Mouse (Mus musculus) right cerebral cortex, postnatal 14 days (tissue): ENCODE measurements around the gene Emd.
"Not testable (repeated sequence)": the region's sequence is repeated elsewhere in the genome, so short reads cannot be mapped to it uniquely, and the experiment has no call there.

Experiments used
- DNase-seq: peaks from one replicate; pipeline ENCODE4 v3.0.0; 2022

Emd gene

DNA sequence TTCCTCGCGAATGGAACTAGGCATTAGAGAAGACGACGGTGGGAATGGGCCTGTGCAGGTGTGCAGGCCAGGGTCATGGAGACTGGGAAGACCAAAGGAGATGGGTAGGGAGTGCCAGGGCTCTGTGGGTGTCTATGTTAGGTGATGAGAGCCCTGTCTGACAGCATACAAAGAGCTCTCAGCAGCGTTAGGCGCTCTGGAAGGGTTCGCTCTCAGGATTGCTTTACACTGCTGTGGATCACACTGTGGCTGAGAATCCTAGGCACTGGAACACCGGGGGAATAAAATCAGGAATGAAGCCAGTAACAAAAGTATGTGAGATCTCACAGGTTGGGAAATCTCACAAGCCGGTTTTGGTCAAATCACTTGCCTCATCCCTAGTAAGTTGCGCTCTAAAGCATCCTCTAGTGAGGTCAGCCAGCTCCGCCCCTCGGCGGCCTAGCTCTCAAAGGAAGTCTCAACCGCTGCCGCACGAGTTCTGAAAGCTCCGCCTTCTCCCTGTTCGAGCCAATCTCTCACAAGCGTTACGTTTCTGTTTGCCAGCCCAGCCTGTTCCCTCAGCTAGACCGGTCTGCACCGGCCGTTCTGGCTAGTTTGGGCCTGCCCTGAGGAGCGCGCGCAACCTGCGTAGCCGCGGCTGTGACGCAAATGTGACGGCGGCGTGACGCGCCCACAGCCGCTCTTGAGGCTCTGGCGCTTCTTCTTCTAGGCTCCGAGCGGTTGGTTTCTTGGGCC lies at the start of gene Emd:
Gene Emd (plus strand): TSS at position 535 of the 735 bp plus-strand sequence.
- DNase-seq: peak; percentile 77

DNA sequence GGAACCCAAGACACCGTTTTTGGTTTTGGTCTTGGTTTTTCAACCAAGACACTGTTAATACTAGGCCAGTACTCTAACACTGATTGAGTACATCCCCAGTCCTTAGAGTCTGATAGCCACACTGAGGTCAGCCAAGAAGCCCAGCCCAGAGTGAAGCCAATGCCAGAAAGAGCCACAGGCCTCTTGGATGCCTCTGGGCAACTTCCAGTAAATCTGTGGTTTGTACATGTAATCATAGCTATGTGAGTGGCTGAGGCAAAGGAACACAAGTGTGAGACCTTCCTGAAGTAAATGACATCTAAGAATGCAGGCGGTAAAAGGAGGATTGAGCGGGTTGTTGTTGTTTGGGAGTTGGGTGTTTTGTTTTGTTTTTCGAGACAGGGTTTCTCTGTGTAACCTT lies 36.0 kb upstream of the Emd start:
- DNase-seq: no peak

DNA sequence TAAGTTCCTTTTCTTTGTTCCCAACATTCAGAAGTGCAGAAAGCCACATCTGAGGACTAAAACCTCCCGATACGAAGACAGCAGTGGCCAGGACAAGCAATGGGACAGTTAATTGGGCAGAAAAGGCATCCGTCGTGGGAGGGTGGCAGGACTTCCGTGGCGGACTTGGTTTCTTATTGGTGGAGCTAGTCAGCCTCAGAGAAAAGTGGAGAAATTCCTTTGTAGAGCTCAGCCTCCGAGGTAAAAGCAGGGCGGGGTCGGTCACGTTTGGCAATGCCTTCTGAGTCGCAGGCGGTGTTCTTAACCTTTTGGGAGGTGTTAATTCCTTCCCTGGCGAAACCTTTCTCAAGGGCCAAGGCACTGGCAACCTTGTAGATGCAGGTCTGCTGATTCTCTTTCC lies 35.0 kb upstream of the Emd start:
- DNase-seq: no peak

DNA sequence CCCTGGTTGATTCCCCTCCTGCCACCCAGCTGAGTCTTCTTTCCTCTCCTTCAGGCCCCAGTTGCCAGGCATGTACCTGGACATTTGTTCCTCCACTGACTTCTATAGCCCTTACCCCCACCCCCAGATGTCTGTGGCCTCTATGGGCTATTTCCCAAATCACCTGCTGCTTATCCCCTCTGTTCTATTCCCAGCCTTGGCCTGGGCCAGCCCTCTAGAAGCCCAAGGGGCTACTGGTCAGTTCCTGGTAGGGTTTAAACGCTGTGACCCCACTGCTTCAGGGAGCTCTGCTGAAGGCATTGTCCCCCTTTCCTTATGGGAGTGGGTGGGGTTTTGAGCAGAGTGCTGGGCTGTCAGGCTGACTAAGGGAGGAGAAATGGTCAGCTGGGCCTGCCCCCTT lies 34.4 kb upstream of the Emd start:
- DNase-seq: not testable (repeated sequence)

GRCm38 (mm10) chrX:74230038-74230437 lies 24.4 kb upstream of the Emd start:
- no peak for DNase-seq

- no peak for DNase-seq
Measured at GRCm38 (mm10) chrX:74233196-74233595, 21.3 kb upstream of the Emd start.

GRCm38 (mm10) chrX:74240332-74240731 lies 14.2 kb upstream of the Emd start:
- no peak for DNase-seq

GRCm38 (mm10) chrX:74243396-74243795 lies 11.1 kb upstream of the Emd start:
- DNase-seq: no peak

GRCm38 (mm10) chrX:74243807-74244206 lies 10.7 kb upstream of the Emd start:
- no peak for DNase-seq

DNA sequence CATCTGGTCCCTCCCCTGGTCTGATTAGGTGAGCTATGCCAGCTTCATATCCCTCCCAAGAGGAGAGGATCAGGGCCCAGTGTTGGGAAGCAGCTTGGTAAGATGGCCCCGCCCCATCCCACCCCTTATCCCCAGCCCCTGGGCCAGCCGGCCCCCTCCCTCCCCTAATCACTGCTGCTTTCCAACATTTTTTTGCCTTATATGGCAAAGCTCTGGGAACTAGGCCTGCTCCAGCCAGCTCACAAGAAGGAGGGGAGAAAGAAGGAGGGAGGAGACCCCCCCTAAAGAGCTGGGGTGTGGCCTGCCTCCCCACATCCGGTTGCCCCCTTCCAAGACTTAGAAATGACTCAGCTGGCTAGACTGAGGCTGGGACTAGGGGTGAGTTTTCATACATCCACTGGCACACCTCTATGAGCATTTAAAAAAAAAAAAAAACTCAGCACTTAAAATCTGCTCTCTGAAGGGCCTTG lies 9.8 kb upstream of the Emd start:
- no peak for DNase-seq

DNA sequence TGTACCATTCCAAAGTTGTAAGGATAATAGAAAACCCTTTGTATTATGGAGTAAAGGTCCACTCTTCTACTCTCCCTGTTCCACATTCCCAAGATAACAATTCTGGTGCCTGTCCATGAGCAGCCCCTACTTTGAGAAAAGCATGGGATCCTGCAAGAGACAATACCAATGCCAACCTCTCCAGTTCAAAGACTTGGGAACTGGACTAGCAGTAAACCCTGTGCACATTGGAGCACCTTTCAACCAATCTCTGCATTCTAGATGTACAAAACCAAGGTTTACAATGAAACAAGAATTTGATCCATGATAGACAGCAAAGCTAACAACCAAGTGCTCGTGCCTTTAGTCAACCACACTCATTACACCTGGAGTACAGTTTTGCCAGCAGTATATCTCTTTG lies 9.4 kb upstream of the Emd start:
- no peak for DNase-seq

DNA sequence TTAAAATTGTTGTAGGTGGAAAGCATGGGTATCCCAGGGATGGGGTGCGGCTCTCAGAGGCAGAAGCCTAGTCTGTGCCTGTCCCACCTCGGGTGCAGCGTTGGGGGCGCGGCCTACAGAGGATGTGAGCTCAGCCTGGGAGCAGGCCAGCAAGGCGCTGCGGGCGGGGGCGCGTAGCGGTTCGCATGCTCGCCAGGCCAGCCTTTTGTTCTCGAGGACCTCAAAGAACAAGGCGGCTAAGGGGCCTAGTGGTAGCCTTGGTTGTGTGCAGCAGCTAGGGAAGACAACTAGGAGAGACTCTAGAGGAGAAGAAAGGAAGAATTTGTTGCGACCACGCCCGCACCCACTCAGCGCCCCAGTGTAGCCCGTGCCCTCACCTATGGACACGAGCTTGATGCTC lies 8.8 kb upstream of the Emd start:
- DNase-seq: peak; percentile 72

- peak; percentile 78 for DNase-seq
Measured at GRCm38 (mm10) chrX:74246213-74246681, 8.2 kb upstream of the Emd start.

DNA sequence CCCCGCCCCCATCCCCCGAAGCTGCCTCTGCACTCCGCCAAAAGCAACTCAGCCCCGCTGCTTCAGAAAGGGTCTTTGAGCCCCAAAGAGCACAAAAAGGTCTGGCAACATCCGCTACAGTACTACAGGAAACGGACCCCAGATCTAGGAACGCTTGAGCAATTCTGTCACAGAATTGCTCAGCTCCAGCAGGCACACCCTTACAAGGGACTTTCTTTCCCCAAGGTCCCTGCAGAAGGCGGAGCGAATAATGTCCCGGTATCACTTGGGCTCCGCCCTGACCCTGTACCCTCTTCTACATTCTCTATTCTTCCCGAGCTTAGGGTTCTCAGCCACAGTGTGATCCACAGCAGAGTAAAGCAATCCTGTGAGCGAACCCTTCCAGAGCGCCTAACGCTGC lies 7.8 kb upstream of the Emd start:
- no peak for DNase-seq

- peak; percentile 71 for DNase-seq
Measured at GRCm38 (mm10) chrX:74248651-74249050, 5.8 kb upstream of the Emd start.

DNA sequence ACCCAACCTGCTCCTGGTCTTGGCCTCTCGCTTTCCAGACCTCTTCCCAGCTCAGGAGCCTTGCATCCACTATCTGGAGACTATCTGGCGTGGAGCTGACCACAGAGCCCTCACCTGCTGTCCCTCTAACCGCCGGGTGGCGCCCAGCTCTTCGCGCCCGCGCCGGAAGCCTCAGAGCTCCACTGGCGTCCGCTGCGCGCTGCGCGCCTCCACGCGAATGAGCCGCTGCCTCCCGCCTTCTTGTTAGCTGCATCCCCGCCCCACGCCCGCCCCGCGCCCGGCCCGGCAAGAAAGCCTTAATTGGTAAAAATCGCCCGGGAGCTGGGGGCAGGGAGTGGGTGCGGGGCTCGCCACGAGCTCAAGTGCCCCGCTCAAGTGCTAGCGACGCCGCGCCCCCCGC lies 4.9 kb upstream of the Emd start, which contains the start of gene Flna:
Gene Flna (minus strand): TSS at position 206 of the 400 bp plus-strand sequence.
- DNase-seq: peak; percentile 62

DNA sequence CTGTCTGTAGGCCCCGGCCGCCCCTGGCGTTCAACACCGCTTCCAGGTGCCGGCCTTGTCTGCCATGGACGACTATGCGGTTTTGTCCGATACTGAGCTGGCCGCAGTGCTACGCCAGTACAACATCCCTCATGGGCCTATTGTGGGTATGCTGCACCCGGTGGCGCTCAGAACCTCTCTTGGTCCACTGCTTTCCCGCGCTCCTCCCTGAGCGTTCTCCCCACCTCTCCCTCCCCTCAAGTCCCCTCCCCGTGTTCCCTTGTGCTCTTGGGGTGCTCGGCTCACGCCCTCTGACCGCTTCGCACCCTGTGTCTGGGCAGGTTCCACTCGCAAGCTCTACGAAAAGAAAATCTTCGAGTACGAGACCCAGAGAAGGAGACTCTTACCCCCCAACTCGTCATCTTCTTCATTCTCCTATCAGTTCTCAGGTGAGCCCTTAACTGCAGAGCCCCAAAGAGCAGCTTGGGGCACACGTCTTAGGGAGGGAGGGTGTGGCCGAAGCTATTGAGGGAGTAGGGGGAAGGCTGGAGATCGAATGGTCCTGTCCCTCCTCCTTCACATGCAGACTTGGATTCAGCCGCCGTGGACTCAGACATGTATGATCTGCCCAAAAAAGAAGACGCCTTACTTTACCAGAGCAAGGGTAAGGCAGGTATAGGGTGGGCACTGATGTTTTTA lies 540 bp downstream of the Emd start:
- DNase-seq: no peak

DNA sequence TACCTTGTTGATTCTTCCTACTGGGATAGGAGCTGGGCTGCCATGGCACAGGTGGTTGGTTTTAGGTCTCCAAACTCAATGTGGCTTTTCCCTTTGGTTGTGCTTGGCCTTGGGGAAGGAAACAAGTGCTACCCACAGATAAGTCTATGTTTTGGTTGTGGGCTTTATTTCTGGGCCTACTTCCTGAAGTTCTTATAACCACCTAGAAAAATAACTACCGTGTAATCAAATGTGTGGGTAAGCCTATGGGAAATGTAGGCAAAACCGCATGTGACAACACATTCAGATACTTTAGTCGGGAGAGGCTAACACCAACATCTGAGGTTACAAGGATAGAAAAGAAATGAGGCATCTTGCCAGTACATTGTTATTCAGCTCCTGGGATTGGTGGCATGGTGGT lies 3.3 kb downstream of the Emd start:
- no peak for DNase-seq

DNA sequence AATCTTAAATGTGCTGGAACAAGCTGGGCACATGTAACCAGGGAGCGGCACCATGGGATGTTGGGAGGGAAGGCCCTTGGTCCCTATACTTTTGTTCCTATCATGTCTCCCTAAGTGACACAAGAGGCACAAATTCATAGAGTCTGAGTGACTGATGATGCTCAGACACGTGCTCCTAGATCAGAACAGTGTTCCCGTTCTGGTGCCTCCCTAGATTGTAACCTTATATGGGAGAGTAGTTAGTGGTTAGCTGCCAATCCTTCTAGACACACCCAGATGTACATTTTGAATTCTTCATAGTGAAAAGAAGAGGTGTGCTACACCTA lies 15.2 kb downstream of the Emd start:
- no peak for DNase-seq

DNA sequence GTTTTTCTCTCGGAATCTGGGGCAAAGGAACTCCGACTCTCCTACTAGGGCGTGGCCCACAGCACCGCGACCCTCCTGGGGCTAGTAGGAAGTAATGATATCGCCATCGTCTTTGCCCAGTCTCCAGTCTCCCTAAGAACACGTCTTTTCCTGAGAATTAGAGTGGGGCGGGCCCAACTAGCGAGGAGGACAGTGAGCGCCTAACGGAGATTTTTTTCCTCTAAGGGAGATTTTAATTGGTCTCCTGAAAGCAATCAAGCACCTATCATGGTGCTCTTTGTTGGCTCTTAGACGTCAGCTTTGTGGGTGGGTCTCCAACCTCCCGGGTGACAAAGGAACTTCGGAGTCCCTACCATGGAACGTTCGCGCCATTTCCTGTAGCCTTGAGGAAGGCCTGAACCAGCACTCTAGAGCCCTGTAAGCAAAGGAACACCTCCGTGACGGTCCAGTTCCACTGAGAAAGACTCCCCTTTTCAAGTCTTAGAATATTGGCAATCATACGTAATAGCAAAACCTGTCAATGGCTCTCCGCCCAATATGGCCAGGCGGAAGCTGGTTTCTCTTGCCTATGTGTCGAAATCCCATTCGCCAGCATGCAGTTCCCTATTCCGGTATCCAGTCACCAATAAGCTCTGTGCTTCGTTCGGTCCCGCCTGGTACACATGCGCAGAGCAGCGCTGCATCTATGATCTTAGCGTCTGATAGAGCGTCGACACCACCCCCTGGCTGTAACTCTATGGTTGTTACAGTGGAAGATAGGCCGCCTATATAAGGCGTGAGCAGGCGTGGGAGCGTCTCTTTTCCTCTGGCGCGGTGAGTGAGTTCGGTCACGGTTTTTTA lies 15.8 kb downstream of the Emd start, which contains the start of gene Rpl10:
Gene Rpl10 (plus strand): TSS at position 751 of the 840 bp plus-strand sequence.
- peak; percentile 81 for DNase-seq

- no peak for DNase-seq
Measured at GRCm38 (mm10) chrX:74270902-74271551, 16.5 kb downstream of the Emd start.

DNA sequence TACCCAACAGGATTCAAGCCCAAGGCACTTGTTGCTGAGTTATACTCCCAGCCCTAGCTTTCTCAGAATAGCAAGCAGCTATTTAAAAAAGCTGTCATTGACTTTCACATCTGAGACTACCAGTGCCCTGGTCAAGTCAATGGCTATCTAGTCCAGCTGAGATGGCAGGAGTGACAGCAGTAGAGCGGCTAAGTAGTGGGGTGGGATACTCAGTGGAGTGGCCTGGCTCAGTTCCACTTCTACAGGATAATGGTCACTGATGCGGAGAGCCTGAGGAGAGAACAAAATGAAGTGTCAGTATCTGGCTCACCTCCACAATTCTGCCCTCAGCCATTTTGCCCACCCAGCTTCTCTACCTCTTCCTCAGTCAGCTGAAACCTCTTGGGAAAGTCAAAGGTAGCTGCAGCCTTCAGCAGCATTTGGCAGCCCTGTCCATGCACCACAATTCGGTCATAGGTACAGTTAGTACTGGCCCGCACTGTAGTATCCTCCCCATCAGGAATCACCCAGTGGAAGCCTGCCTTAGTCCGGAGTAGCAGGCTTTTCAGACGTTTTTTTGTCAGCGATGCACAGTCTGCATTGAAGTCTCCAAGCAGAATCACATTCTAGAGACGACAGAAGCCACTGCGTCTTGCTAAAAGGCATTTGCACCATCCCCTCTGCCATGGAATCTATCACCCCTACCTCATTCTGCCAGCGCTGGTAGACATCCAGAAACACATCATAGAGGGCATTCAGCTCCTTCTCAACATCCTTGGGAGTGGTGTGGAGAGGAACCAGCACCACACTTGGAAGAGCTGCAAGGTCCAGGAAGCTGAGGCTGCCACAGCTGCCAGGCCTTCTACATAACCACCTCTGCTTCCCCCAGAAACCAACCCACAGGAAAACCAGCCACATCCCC lies 19.2 kb downstream of the Emd start:
- no peak for DNase-seq
